Mouse (Mus musculus): ENCODE measurements around the gene Bpgm.

The Bpgm gene

GRCm38 (mm10) chr6:34525499-34525924, 49.5 kb downstream of the Bpgm start:
- in situ Hi-C loops (cut with MboI; ENCODE audit: low sequenced_read_pairs) = no loop called here

- in situ Hi-C loops (cut with MboI; ENCODE audit: low sequenced_read_pairs) = no loop called here
Observed at GRCm38 (mm10) chr6:34525927-34526326, 49.9 kb downstream of the Bpgm start.

GRCm38 (mm10) chr6:34526389-34526788, 50.4 kb downstream of the Bpgm start:
- in situ Hi-C loops (cut with MboI; ENCODE audit: low sequenced_read_pairs) = no loop called here

GRCm38 (mm10) chr6:34528131-34528530, 52.1 kb downstream of the Bpgm start:
- in situ Hi-C loops (cut with MboI; ENCODE audit: low sequenced_read_pairs) = no loop called here

- in situ Hi-C loops (cut with MboI; ENCODE audit: low sequenced_read_pairs) = no loop called here
Observed at GRCm38 (mm10) chr6:34529992-34530391, 54.0 kb downstream of the Bpgm start.

- in situ Hi-C loops (cut with MboI; ENCODE audit: low sequenced_read_pairs) = no loop called here
Observed at GRCm38 (mm10) chr6:34533055-34533454, 57.0 kb downstream of the Bpgm start.

- in situ Hi-C loops (cut with MboI; ENCODE audit: low sequenced_read_pairs) = no loop called here
Observed at GRCm38 (mm10) chr6:34533896-34534295, 57.9 kb downstream of the Bpgm start.

GRCm38 (mm10) chr6:34542866-34543265, 66.9 kb downstream of the Bpgm start:
- in situ Hi-C loops (cut with MboI; ENCODE audit: low sequenced_read_pairs) = no loop called here

GRCm38 (mm10) chr6:34543303-34544206, 67.5 kb downstream of the Bpgm start:
- in situ Hi-C loops (cut with MboI; ENCODE audit: low sequenced_read_pairs) = no loop called here

GRCm38 (mm10) chr6:34544207-34544602, 68.2 kb downstream of the Bpgm start:
- in situ Hi-C loops (cut with MboI; ENCODE audit: low sequenced_read_pairs) = no loop called here

- in situ Hi-C loops (cut with MboI; ENCODE audit: low sequenced_read_pairs) = no loop called here
Observed at GRCm38 (mm10) chr6:34545286-34545685, 69.3 kb downstream of the Bpgm start.

GRCm38 (mm10) chr6:34548406-34548990, 72.5 kb downstream of the Bpgm start:
- in situ Hi-C loops (cut with MboI; ENCODE audit: low sequenced_read_pairs) = no loop called here

GRCm38 (mm10) chr6:34549017-34549416, 73.0 kb downstream of the Bpgm start:
- in situ Hi-C loops (cut with MboI; ENCODE audit: low sequenced_read_pairs) = no loop called here

- in situ Hi-C loops (cut with MboI; ENCODE audit: low sequenced_read_pairs) = no loop called here
Observed at GRCm38 (mm10) chr6:34552489-34553157, 76.6 kb downstream of the Bpgm start.

- in situ Hi-C loops (cut with MboI; ENCODE audit: low sequenced_read_pairs) = no loop called here
Observed at GRCm38 (mm10) chr6:34554291-34554997, 78.4 kb downstream of the Bpgm start.
